In genomic region chr14:101613206-101613605, GRCm38 (mm10) we compare ENCODE assay signal across 35 mouse cellular contexts. TPM values are rescaled to one million over a fixed set of nuclear protein-coding genes. Genes with fewer than 3 reads are reported as not detected.
DNase-seq lines count a peak whose midpoint lies in the region; ATAC-seq and TF ChIP-seq lines count a peak whose summit lies in the region.
"Had no signal": no experiment of that assay in that cellular context is flagged by ENCODE, and none has a peak within 500 bp of the region (broad histone marks: within the 10 kb centered on the region; RNA-seq: fewer than 3 reads in every experiment).

No protein-coding gene starts in this region.

- no peak for DNase-seq in testis, postnatal 10 days (ENCODE audit: low spot score)
- peak; percentile 17 for DNase-seq in R1 (ENCODE audit: low read depth, low spot score)
- DNase-seq in fibroblast of lung, adult 2 months (ENCODE audit: low read depth): peak; percentile 34
- DNase-seq in urinary bladder, postnatal 25 days (ENCODE audit: low spot score): no peak
- DNase-seq in midbrain, postnatal 0 days (ENCODE audit: low spot score): no peak
- no peak for DNase-seq in urinary bladder, postnatal 14 days (ENCODE audit: low spot score)
- DNase-seq: adrenal gland, postnatal 10 days; B cell, adult 2 months; cerebellum, adult 18-20 months; cerebellum, postnatal 10 days; heart, adult 2 months; heart, postnatal 10 days; kidney, adult 11 months; kidney, postnatal 14 days; layer of hippocampus, adult 9-11 months; liver; lung, adult 2 months; lung, postnatal 10 days; right cerebral cortex, adult 18-20 months; right cerebral cortex, postnatal 4 days had no signal

- no peak overlapping the region for H3K4me2 ChIP-seq in midbrain, postnatal 0 days (ENCODE audit: low read depth, low read length, poor library complexity, severe bottlenecking)
- H3K4me2 ChIP-seq: embryonic facial prominence, embryonic 15.5 days; forebrain, embryonic 15.5 days; heart, embryonic 13.5 days; hindbrain, embryonic 15.5 days; midbrain, embryonic 13.5 days; neural tube, embryonic 15.5 days had no signal

- H3K4me3 ChIP-seq in testis, adult 2 months (ENCODE audit: control insufficient read depth, low read depth, low read length): no peak overlapping the region
- no peak overlapping the region for H3K4me3 ChIP-seq in midbrain, postnatal 0 days (ENCODE audit: low read depth, low read length)
- H3K4me3 ChIP-seq: embryonic facial prominence, embryonic 10.5 days; embryonic facial prominence, embryonic 15.5 days; forebrain, embryonic 15.5 days; heart, adult 2 months; heart, embryonic 13.5 days; hindbrain, embryonic 10.5 days; hindbrain, embryonic 15.5 days; midbrain, embryonic 13.5 days; neural tube, embryonic 15.5 days had no signal

- ATAC-seq in midbrain, postnatal 0 days (ENCODE audit: low FRiP score): no peak
- ATAC-seq: activated CD4-positive, CD25-positive, alpha-beta regulatory T cell, adult 4 months; forebrain, embryonic 15.5 days; inflammation-experienced regulatory T-cells, adult 6 months; midbrain, embryonic 13.5 days had no signal

- no peak for TF ChIP-seq POLR2A in testis, adult 2 months (IDR thresholded peaks at IDR 0.05; ENCODE audit: control insufficient read depth, low read depth, low read length)

- peaks cover 7% of the 10 kb centered on the region for H3K4me1 ChIP-seq in testis, adult 2 months (ENCODE audit: control insufficient read depth, insufficient read depth, low read length)
- H3K4me1 ChIP-seq in midbrain, postnatal 0 days (ENCODE audit: insufficient read depth, low read length): no peaks in the 10 kb centered on the region
- H3K4me1 ChIP-seq: embryonic facial prominence, embryonic 15.5 days; forebrain, embryonic 15.5 days; hindbrain, embryonic 15.5 days; neural tube, embryonic 15.5 days had no signal

- H3K36me3 ChIP-seq in testis, adult 2 months (ENCODE audit: control insufficient read depth, insufficient read depth, low read length): no peaks in the 10 kb centered on the region
- no peaks in the 10 kb centered on the region for H3K36me3 ChIP-seq in midbrain, postnatal 0 days (ENCODE audit: insufficient read depth, low read length)
- H3K36me3 ChIP-seq: embryonic facial prominence, embryonic 10.5 days; embryonic facial prominence, embryonic 15.5 days; forebrain, embryonic 15.5 days; G1E; heart, embryonic 13.5 days; hindbrain, embryonic 10.5 days; hindbrain, embryonic 15.5 days; midbrain, embryonic 13.5 days; neural tube, embryonic 15.5 days had no signal

- H3K27ac ChIP-seq in testis, adult 2 months (ENCODE audit: control insufficient read depth, insufficient read depth, low read depth, low read length): 0 out of 2 replicates have a peak overlapping the region, but pooled peaks have one; percentile 6
- H3K27ac ChIP-seq in midbrain, postnatal 0 days (ENCODE audit: low read depth, low read length): no peak overlapping the region
- H3K27ac ChIP-seq: embryonic facial prominence, embryonic 10.5 days; embryonic facial prominence, embryonic 15.5 days; forebrain, embryonic 15.5 days; heart, adult 2 months; heart, embryonic 13.5 days; hindbrain, embryonic 10.5 days; hindbrain, embryonic 15.5 days; liver, embryonic 14.5 days; macrophage; midbrain, embryonic 13.5 days; neural tube, embryonic 15.5 days; stomach, postnatal 0 days had no signal

- WGBS in midbrain, postnatal 0 days: 58% methylated on average over 1 of the region's 1 CpGs

- H3K9ac ChIP-seq in midbrain, postnatal 0 days (replicated peaks; ENCODE audit: low read length, poor library complexity, severe bottlenecking): no peak overlapping the region
- H3K9ac ChIP-seq: embryonic facial prominence, embryonic 15.5 days; forebrain, embryonic 15.5 days; heart, embryonic 13.5 days; hindbrain, embryonic 15.5 days; liver, embryonic 14.5 days; midbrain, embryonic 13.5 days; neural tube, embryonic 15.5 days had no signal

- no peaks in the 10 kb centered on the region for H3K27me3 ChIP-seq in testis, adult 2 months (ENCODE audit: control insufficient read depth, insufficient read depth, low read length)
- no peaks in the 10 kb centered on the region for H3K27me3 ChIP-seq in midbrain, postnatal 0 days (ENCODE audit: insufficient read depth, low read length)
- H3K27me3 ChIP-seq: embryonic facial prominence, embryonic 15.5 days; forebrain, embryonic 15.5 days; heart, embryonic 13.5 days; hindbrain, embryonic 15.5 days; neural tube, embryonic 15.5 days had no signal

- H3K9me3 ChIP-seq in midbrain, postnatal 0 days (ENCODE audit: low read length): no peaks in the 10 kb centered on the region
- H3K9me3 ChIP-seq: embryonic facial prominence, embryonic 10.5 days; embryonic facial prominence, embryonic 15.5 days; forebrain, embryonic 15.5 days; heart, embryonic 13.5 days; hindbrain, embryonic 10.5 days; hindbrain, embryonic 15.5 days; midbrain, embryonic 13.5 days; neural tube, embryonic 15.5 days had no signal

- TF ChIP-seq CTCF in testis, adult 2 months (IDR thresholded peaks at IDR 0.05; ENCODE audit: control insufficient read depth, insufficient read depth, insufficient replicate concordance, low read depth, low read length): no peak
- TF ChIP-seq CTCF in midbrain, postnatal 0 days (IDR thresholded peaks at IDR 0.05): no peak

RNA-seq across cellular contexts. Expression of gene Tbc1d4, which starts 4.2 kb away (rescaled TPM):
- 2.0 and 2.2 TPM in 2 replicates for polyA plus RNA-seq in testis, adult 2 months (2012; rRNA removed)
- 21.0 and 21.6 TPM in 2 replicates for total RNA-seq in midbrain, postnatal 0 days (2014; rRNA removed)
- 5.7 and 6.0 TPM in 2 replicates for polyA plus RNA-seq in midbrain, postnatal 0 days (2015; fragmentation: Nextera tagmentation; extraction: Ambion mirVana)
- polyA plus RNA-seq: G1E had no signal

RNA-seq across cellular contexts. Expression of gene Commd6, which starts 27.3 kb away (rescaled TPM):
- polyA plus RNA-seq in testis, adult 2 months (2012; rRNA removed): 11.1 and 12.1 TPM in 2 replicates
- total RNA-seq in midbrain, postnatal 0 days (2014; rRNA removed): 25.4 and 26.9 TPM in 2 replicates
- 77.8 and 81.5 TPM in 2 replicates for polyA plus RNA-seq in midbrain, postnatal 0 days (2015; fragmentation: Nextera tagmentation; extraction: Ambion mirVana)

RNA-seq across cellular contexts. Expression of gene Uchl3, which starts 40.6 kb away (rescaled TPM):
- polyA plus RNA-seq in testis, adult 2 months (2012; rRNA removed): 114 and 130 TPM in 2 replicates
- total RNA-seq in midbrain, postnatal 0 days (2014; rRNA removed): 75.7 and 85.0 TPM in 2 replicates
- 261 and 269 TPM in 2 replicates for polyA plus RNA-seq in midbrain, postnatal 0 days (2015; fragmentation: Nextera tagmentation; extraction: Ambion mirVana)

Comparison
In these comparisons a context has a peak if more than half of its experiments do, and no peak if none do; other contexts are left out.
1. DNase-seq: peak in R1 (single experiment) and fibroblast of lung, adult 2 months (single experiment); none in testis, postnatal 10 days (single experiment), urinary bladder, postnatal 25 days (single experiment), midbrain, postnatal 0 days (single experiment) and urinary bladder, postnatal 14 days (single experiment).